Mouse (Mus musculus) left cerebral cortex, adult 2 months (tissue): ENCODE measurements at regions not wholly inside any gene's neighbourhood (a gene's known extent, or its start where the extent isn't known, plus 50 kb on each side); places are given as distances from the start of the nearest gene placed in this dataset.

Source experiments
- DNase-seq, 2 experiments: peaks; one replicate each; pipeline ENCODE4 v3.0.0; 2021 to 2022; ENCODE audit warnings: low spot score in 2 of 2, mixed read lengths in 1 of 2; ENCODE audit errors: extremely low spot score in 1 of 2
- H3K27ac ChIP-seq: fragments of 200-600 bp; 2 replicates; pipeline ENCODE4 v1.8.1; 2022
- H3K4me3 ChIP-seq: fragments of 200-600 bp; 2 replicates; pipeline ENCODE4 v1.8.1; 2022
- CTCF ChIP-seq: fragments of 200-600 bp; IDR thresholded peaks from 2 replicates; pipeline ENCODE4 v1.8.1; 2022; ENCODE audit warnings: antibody characterized with exemption, mild to moderate bottlenecking, moderate library complexity
- intact Hi-C: fragments of 180-260 bp; cut with DNase I; formaldehyde crosslinking; loops from one replicate; pipeline ENCODE4 v1.15.1; 2025

DNA sequence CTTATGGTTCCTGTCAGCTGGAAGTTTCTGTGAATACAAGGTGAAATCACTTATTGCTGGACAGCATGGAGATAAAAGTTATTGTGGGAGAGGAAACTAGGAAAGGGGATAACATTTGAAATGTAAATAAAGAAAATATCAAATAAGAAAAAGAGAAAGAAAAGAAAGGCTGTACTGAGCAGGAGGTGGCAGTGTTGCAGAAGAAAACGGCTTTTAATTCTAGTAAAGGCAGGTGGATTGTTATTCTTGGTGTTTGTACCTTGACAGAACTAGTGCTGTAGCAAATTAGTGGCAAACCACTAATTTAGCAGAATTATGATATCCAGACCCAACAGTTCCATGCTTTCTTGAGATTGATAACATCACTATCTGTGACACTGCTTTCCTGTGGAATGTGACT, 52.6 kb downstream of the Gm10358 start:
- peak; percentile 50 for TF ChIP-seq CTCF
- intact Hi-C loops: loop anchor here (10.0 kb wide), 1 partner anchor 391 kb away; no protein-coding TSS in a partner anchor

GRCm38 (mm10) chr8:75350141-75350540, 56.2 kb downstream of the Gm10358 start:
- Histone ChIP-seq H3K4me3 (no peak overlapping the region), H3K27ac (no peak overlapping the region)
- DNase-seq: no peak
- intact Hi-C loops: loop anchor here (10.0 kb wide), 1 partner anchor 395 kb away; no protein-coding TSS in a partner anchor
- TF ChIP-seq CTCF: no peak

More for the DNA sequence above, 52.6 kb downstream of the Gm10358 start:
- Histone ChIP-seq H3K4me3 (no peak overlapping the region), H3K27ac (no peak overlapping the region)
- no peak for DNase-seq

GRCm38 (mm10) chr8:75348047-75348446, 58.3 kb downstream of the Gm10358 start:
- intact Hi-C loops: no loop called here
- DNase-seq: no peak
- no peak overlapping the region for H3K4me3 ChIP-seq
- TF ChIP-seq CTCF: no peak
- H3K27ac ChIP-seq: no peak overlapping the region

GRCm38 (mm10) chr8:75320614-75321013, 85.8 kb downstream of the Gm10358 start:
- Histone ChIP-seq H3K4me3 (no peak overlapping the region), H3K27ac (no peak overlapping the region)
- no peak for TF ChIP-seq CTCF
- DNase-seq: no peak
- intact Hi-C loops: no loop called here

- TF ChIP-seq CTCF: no peak
- H3K4me3 ChIP-seq: no peak overlapping the region
Observed at GRCm38 (mm10) chr8:75318526-75318925, 87.9 kb downstream of the Gm10358 start.

DNA sequence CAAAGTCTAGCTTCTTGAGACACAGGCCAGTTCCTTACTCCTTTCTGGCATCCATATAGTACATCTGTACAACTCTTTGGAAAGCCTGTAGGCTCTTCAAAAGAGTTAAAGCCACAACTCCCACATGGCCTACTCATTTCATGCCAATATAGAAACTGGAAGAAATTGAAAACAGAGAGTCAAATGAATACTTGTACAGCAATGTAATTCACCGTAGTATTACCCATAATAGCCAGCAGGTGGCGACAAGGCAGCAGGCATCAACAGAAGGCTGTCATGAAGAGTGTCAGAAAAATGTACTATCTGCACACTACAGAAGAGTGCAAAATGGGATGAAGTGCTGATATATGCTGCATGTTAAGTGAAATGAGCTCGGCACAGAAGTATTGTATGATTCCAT, 90.5 kb downstream of the Gm10358 start:
- intact Hi-C loops: no loop called here
- Histone ChIP-seq H3K27ac (no peak overlapping the region), H3K4me3 (no peak overlapping the region)
- DNase-seq: peak; percentile 51 to 54
- TF ChIP-seq CTCF: peak; percentile 84

More at GRCm38 (mm10) chr8:75318526-75318925, 87.9 kb downstream of the Gm10358 start:
- intact Hi-C loops: no loop called here
- H3K27ac ChIP-seq: no peak overlapping the region
- DNase-seq: no peak

DNA sequence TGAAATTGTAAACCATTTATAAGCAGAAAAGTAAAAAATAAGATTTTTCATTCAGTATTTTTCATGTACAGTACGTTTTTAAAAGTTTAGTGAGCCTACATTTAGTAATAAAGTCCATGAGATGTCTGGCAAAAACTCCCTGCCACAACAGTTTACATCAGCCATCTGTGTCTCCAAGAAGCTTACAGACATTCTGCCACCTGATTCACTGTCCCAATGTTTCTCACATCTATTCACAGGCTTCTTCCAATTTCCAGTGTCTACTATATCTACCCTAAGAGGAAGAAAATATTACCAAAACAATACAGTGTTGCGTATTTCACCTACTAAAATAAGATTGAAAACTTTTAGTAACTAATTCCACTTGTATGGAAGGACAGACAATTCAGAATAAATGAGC, 95.7 kb downstream of the Rasd2 start:
- no peak overlapping the region for H3K27ac ChIP-seq
- no peak for DNase-seq
- H3K4me3 ChIP-seq: no peak overlapping the region
- TF ChIP-seq CTCF: no peak
- intact Hi-C loops: no loop called here

GRCm38 (mm10) chr8:75291921-75292320, 78.2 kb downstream of the Rasd2 start:
- TF ChIP-seq CTCF: no peak
- Histone ChIP-seq H3K4me3 (no peak overlapping the region), H3K27ac (no peak overlapping the region)
- DNase-seq: no peak
- intact Hi-C loops: no loop called here

GRCm38 (mm10) chr8:75289933-75290332, 76.2 kb downstream of the Rasd2 start:
- Histone ChIP-seq H3K27ac (no peak overlapping the region), H3K4me3 (no peak overlapping the region)
- intact Hi-C loops: no loop called here
- no peak for DNase-seq
- TF ChIP-seq CTCF: no peak
